Mouse (Mus musculus) heart, embryonic 16.5 days (tissue): ENCODE results near the gene Tap1. TPM values are rescaled to one million over a fixed set of nuclear protein-coding genes. Genes with fewer than 3 reads are reported as not detected.
"Not testable (repeated sequence)": the region's sequence is repeated elsewhere in the genome, so short reads cannot be mapped to it uniquely, and the experiment has no call there.

Source experiments
- ATAC-seq: fragments of 200-750 bp; cut with Nextera tagmentation; replicated peaks from 2 replicates; pipeline ENCODE4 v1.8.0; 2017; ENCODE audit warnings: moderate number of reproducible peaks; ENCODE audit not compliant: insufficient read depth, low FRiP score; ENCODE audit errors: extremely low read depth
- H3K27ac ChIP-seq: fragments of 300-500 bp; sonication (generic); 2 replicates; pipeline ENCODE4 v1.5.1; 2014; ENCODE audit warnings: mild to moderate bottlenecking, low read length, control low read depth, moderate library complexity
- H3K27me3 ChIP-seq: fragments of 300-500 bp; sonication (generic); 2 replicates; pipeline ENCODE4 v1.6.1; 2014; ENCODE audit warnings: low read length, mixed read lengths; ENCODE audit not compliant: control insufficient read depth, insufficient read depth
- H3K36me3 ChIP-seq: fragments of 300-500 bp; sonication (generic); 2 replicates; pipeline ENCODE4 v1.6.1; 2014; ENCODE audit not compliant: control insufficient read depth, insufficient read depth
- H3K4me1 ChIP-seq: fragments of 300-500 bp; sonication (generic); 2 replicates; pipeline ENCODE4 v1.6.1; 2014; ENCODE audit warnings: low read length, mixed read lengths; ENCODE audit not compliant: control insufficient read depth, insufficient read depth
- H3K4me2 ChIP-seq: fragments of 300-500 bp; sonication (generic); 2 replicates; pipeline ENCODE4 v1.6.1; 2014; ENCODE audit warnings: low read depth, mild to moderate bottlenecking, control low read depth, low read length
- H3K4me3 ChIP-seq: fragments of 300-500 bp; sonication (generic); 2 replicates; pipeline ENCODE4 v1.5.1; 2014; ENCODE audit warnings: mild to moderate bottlenecking, control low read depth, low read length
- H3K9ac ChIP-seq: fragments of 300-500 bp; sonication (generic); 2 replicates; pipeline ENCODE4 v1.6.1; 2014; ENCODE audit warnings: low read length, control low read depth
- H3K9me3 ChIP-seq: fragments of 300-500 bp; sonication (generic); replicated peaks from 2 replicates; pipeline ENCODE4 v1.6.1; 2016; ENCODE audit warnings: low read length; ENCODE audit not compliant: control insufficient read depth
- WGBS: fragments of 180-500 bp; shearing (Covaris S2); extraction: QIAGEN DNeasy Blood & Tissue Kit; methylation state at CpG from one replicate; pipeline ENCODE4 v1.1.7; 2014; 5-methylcytosine and 5-hydroxymethylcytosine counted together
- polyA plus RNA-seq: library from polyadenylated mRNA; unstranded; fragments of >200 nt; fragmentation: Nextera tagmentation; extraction: Ambion mirVana; gene quantifications from 2 replicates; pipeline ENCODE4 v1.2.1, GENCODE M21; 2015

Tap1 gene
- polyA plus RNA-seq, 1 experiment from 2014 or later: 11.1 TPM

DNA sequence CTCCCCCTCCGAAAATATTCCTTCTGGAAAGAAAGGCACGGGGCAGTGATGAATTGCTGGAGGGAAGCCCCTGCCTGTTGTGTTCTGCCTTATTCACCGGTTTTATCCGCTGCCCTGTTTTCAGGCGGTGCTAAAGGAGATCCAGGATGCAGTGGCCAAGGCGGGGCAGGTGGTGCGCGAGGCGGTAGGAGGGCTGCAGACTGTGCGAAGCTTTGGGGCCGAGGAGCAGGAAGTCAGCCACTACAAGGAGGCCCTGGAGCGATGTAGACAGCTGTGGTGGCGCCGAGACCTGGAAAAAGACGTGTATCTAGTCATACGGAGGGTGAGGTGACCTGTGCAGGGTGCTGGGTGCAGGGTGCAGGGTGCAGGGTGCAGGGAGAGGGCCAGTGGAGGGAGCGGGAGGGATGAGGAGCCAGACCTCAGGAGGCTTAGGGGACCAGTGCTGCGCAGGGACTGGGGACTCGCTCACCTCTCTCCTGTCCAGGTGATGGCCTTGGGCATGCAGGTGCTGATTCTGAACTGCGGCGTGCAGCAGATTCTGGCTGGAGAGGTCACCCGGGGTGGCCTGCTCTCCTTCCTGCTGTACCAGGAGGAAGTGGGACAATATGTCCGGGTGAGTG, 24.5 kb downstream of the Tap1 start:
- Histone ChIP-seq H3K27ac (peak overlapping the region; percentile 7; the same call in 1 of the 2 replicates), H3K27me3 (peaks cover 30% of the 10 kb centered on the region), H3K4me1 (no peaks in the 10 kb centered on the region), H3K36me3 (0 out of 2 replicates have a peak, but pooled peaks cover 4% of the 10 kb centered on the region), H3K4me3 (peak overlapping the region; percentile 18; the same call in 1 of the 2 replicates), H3K4me2 (peak overlapping the region; percentile 34), H3K9ac (no peak overlapping the region; the same call in 1 of the 2 replicates), H3K9me3 (peaks cover 6% of the 10 kb centered on the region)
- 22% methylated on average over 23 of the region's 23 CpGs for WGBS
- ATAC-seq: no peak; the same call in 1 of the 2 replicates

DNA sequence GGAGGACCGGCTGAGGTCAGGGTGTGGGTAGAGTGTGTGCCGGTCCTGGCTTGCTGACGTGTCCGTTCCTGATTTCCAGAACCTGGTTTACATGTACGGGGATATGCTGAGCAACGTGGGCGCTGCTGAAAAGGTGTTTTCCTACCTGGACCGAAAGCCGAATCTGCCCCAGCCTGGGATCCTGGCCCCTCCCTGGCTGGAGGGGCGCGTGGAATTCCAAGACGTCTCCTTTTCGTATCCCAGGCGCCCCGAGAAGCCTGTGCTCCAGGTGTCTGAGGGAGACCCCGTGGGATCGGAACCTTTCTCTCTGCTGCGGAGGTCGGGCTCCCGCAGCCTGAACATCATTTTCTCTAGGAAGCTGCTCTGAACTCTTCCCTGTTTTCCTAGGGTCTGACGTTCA, 26.6 kb downstream of the Tap1 start:
- no peak overlapping the region for H3K4me2 ChIP-seq
- no peak overlapping the region for H3K9ac ChIP-seq
- peaks cover 6% of the 10 kb centered on the region for H3K9me3 ChIP-seq
- no peak overlapping the region for H3K27ac ChIP-seq
- no peak for ATAC-seq
- no peak overlapping the region for H3K4me3 ChIP-seq
- no peaks in the 10 kb centered on the region for H3K4me1 ChIP-seq
- peaks cover 30% of the 10 kb centered on the region for H3K27me3 ChIP-seq
- H3K36me3 ChIP-seq: 0 out of 2 replicates have a peak, but pooled peaks cover 4% of the 10 kb centered on the region
- WGBS: 47% methylated on average over 21 of the region's 21 CpGs

DNA sequence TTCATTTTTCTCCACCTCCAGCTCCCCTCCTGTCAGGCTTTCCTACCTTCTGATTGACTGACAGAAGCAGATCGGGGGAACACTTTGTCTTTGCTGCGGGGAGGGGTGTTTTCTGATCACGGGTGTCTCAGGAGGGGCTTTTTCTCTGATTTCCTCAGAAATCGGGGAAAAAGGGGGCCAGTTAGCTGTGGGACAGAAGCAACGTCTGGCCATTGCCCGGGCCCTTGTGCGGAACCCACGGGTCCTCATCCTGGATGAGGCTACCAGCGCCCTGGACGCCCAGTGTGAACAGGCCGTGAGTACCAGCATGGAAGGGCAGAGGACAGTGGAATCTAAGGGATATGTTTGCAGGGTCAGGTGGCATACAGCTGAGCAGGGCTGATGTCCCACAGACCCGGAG, 27.8 kb downstream of the Tap1 start:
- H3K36me3 ChIP-seq: no peaks in the 10 kb centered on the region
- H3K27ac ChIP-seq: no peak overlapping the region
- no peaks in the 10 kb centered on the region for H3K4me1 ChIP-seq
- no peak for ATAC-seq
- 80% methylated on average over 12 of the region's 12 CpGs for WGBS
- no peak overlapping the region for H3K4me3 ChIP-seq
- no peak overlapping the region for H3K9ac ChIP-seq
- H3K9me3 ChIP-seq: no peaks in the 10 kb centered on the region; the same call in 1 of the 2 replicates
- peaks cover 30% of the 10 kb centered on the region for H3K27me3 ChIP-seq
- H3K4me2 ChIP-seq: no peak overlapping the region

DNA sequence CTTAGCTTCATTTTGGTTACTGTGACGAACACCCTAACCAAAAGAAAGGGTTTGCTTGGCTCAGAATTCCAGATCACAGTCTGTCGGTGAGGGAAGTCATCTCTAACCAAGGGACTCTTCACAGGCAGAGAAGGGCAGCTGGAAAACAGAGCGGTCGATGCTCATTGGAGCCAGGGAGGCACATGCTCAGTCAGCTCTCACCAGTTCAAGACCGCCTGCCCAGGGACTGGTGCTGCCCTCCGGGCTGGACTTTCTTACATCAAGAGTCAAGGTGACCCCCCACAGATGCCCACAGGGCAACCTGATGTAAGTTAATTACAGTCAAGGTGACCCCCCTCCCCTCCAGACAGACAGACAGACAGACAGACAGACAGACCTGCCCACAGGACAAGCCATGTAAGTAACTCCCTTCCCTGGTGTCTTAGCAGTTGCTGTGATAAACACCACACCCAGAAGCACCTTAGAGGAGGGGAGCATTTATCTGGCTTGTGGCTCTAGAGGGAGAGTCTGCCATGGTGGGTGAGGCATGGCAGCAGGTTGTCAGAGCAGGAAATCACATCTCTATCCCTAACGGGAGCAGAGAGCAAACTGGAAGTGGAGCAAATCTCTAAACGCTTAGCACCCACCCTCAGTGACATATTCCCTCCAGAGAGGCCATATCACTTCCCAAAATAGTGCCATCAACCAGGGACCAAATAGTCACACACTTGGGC, 30.0 kb downstream of the Tap1 start:
- no peak overlapping the region for H3K4me2 ChIP-seq
- H3K36me3 ChIP-seq: no peaks in the 10 kb centered on the region
- peaks cover 21% of the 10 kb centered on the region for H3K27me3 ChIP-seq
- WGBS: 84% methylated on average over 8 of the region's 8 CpGs
- H3K9ac ChIP-seq: no peak overlapping the region
- H3K4me3 ChIP-seq: no peak overlapping the region
- H3K27ac ChIP-seq: no peak overlapping the region
- H3K4me1 ChIP-seq: no peaks in the 10 kb centered on the region
- no peak for ATAC-seq
- H3K9me3 ChIP-seq: no peaks in the 10 kb centered on the region; the same call in 1 of the 2 replicates

DNA sequence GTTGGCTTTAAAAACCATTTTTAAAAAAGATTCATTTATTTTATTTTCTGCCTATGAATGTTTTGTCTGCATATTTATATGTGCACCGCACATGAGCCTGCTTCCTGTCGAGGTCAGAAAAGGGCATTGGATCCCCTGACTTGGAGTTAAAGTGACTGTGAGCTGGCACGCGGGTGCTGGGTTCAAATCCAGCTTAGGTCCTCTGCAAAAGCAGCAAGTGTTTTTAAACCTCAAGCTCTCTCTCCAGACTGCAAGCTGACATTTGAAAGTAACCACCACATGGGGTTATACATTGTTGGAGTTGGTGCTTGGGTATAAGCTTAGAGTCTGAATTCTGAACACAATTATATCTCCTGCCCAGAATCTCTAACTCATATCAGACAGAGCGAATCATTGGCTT, 30.6 kb downstream of the Tap1 start:
- Histone ChIP-seq H3K27me3 (peaks cover 15% of the 10 kb centered on the region), H3K36me3 (no peaks in the 10 kb centered on the region), H3K4me3 (no peak overlapping the region), H3K4me2 (no peak overlapping the region), H3K9me3 (no peaks in the 10 kb centered on the region; the same call in 1 of the 2 replicates), H3K4me1 (no peaks in the 10 kb centered on the region), H3K9ac (no peak overlapping the region), H3K27ac (no peak overlapping the region)
- ATAC-seq: no peak
- 83% methylated on average over 5 of the region's 5 CpGs for WGBS

DNA sequence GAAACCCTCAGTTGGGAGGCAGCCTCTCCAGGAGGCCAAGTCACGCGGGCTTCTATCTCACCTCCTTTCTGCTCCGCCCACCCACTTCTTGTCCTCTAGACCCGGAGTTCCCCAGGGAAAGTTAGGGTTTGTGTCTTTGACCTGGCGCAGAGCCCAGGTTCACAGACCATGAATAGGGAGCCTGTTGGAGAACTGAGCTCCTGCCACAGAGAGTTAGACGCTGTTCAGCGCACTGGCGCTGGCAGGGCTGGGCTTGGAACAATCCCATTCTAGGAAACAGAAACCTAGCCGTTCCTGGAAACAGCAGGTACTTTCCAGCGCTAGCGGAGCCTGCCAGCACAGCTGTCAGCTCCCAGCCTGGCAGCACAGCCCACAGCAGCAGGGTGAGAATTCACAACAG, 31.3 kb downstream of the Tap1 start:
- H3K4me2 ChIP-seq: no peak overlapping the region
- ATAC-seq: peak; percentile 28; the same call in 1 of the 2 replicates
- 68% methylated on average over 11 of the region's 11 CpGs for WGBS

DNA sequence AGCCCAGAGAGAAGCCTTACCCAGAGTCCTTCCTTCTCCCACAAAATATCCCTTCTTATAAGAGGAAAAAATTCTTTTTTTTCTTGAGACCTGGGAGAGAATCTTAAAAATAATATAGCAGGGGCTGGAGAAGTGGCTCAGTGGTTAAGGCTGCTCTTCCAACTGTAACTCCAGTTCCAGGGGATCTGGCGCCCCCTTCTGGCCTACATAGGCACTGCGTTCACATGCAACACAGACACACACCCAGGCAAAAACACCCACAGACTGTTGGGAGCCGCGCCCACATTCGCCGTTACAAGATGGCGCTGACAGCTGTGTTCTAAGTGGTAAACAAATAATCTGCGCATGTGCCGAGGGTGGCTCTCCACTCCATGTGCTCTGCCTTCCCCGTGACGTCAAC, 31.7 kb downstream of the Tap1 start:
- not testable (repeated sequence) for H3K4me1 ChIP-seq, H3K27me3 ChIP-seq, H3K9me3 ChIP-seq, ATAC-seq, H3K4me3 ChIP-seq, H3K27ac ChIP-seq, H3K9ac ChIP-seq, H3K36me3 ChIP-seq, H3K4me2 ChIP-seq
- WGBS: 87% methylated on average over 7 of the region's 11 CpGs

More for the DNA sequence above, 31.3 kb downstream of the Tap1 start:
- Histone ChIP-seq H3K4me3 (no peak overlapping the region), H3K9me3 (no peaks in the 10 kb centered on the region; the same call in 1 of the 2 replicates), H3K27ac (no peak overlapping the region), H3K4me1 (no peaks in the 10 kb centered on the region), H3K36me3 (no peaks in the 10 kb centered on the region), H3K27me3 (peaks cover 13% of the 10 kb centered on the region), H3K9ac (no peak overlapping the region)

DNA sequence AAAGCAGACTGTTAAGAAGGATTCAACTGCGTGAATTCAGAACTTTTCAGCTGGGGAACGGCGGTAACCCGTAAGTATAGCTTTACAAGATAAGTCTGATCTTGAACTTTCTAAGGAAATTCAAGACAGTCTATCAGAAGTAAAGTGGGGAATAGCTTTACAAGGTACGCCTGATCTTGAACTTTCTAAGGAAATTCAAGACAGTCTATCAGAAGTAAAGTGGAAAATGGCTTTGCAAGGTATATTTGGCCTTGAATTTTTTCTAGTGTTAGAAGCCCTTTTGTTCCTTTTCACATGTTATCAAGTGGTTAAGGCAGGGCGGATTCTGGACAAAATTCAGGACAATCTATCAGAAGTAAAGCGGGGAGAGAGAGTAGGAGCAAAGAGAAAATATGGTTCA, 32.4 kb downstream of the Tap1 start:
- H3K27ac ChIP-seq, H3K9me3 ChIP-seq, H3K4me3 ChIP-seq, H3K9ac ChIP-seq, H3K27me3 ChIP-seq, H3K4me1 ChIP-seq, H3K36me3 ChIP-seq, H3K4me2 ChIP-seq, ATAC-seq: not testable (repeated sequence)
- 83% methylated on average over 3 of the region's 7 CpGs for WGBS

DNA sequence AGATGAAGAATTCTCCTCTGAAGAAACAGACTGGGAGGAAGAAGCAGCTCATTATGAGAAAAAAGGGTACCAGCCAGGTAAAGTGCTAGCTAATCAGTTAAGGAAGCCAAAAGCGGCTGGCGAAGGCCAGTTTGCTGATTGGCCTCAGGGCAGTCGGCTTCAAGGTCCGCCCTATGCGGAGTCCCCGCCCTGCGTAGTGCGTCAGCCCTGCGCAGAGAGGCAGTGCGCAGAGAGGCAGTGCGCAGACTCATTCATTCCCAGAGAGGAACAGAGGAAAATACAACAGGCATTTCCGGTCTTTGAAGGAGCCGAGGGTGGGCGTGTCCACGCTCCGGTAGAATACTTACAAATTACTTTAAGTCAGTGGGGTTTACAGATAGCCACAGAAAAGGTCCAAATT, 33.0 kb downstream of the Tap1 start:
- WGBS: 80% methylated on average over 3 of the region's 16 CpGs
- H3K4me1 ChIP-seq, H3K9me3 ChIP-seq: not testable (repeated sequence)

More for the DNA sequence above, 33.0 kb downstream of the Tap1 start:
- ATAC-seq, H3K27me3 ChIP-seq, H3K9ac ChIP-seq, H3K27ac ChIP-seq, H3K4me2 ChIP-seq, H3K36me3 ChIP-seq, H3K4me3 ChIP-seq: not testable (repeated sequence)
